Mouse (Mus musculus): ENCODE data around the gene Chrna1.

Chrna1 gene

GRCm38 (mm10) chr2:73521737-73522136 lies 58.4 kb downstream of the Chrna1 start:
- peak; percentile 35 for DNase-seq (ENCODE audit: low read depth, low spot score)

GRCm38 (mm10) chr2:73518966-73519365 lies 61.2 kb downstream of the Chrna1 start:
- no peak for DNase-seq (ENCODE audit: low read depth, low spot score)

GRCm38 (mm10) chr2:73518311-73518710 lies 61.8 kb downstream of the Chrna1 start:
- DNase-seq (ENCODE audit: low read depth, low spot score) = no peak

GRCm38 (mm10) chr2:73514178-73514577 lies 66.0 kb downstream of the Chrna1 start:
- DNase-seq (ENCODE audit: low read depth, low spot score) = peak; percentile 53

Data from ZHBTc4 (cell line).